Mouse (Mus musculus) ES-E14 (cell line): ENCODE results near the gene Gm10800. TPM values are rescaled to one million over a fixed set of nuclear protein-coding genes. Genes with fewer than 3 reads are reported as not detected.
"Not testable (repeated sequence)": the region's sequence is repeated elsewhere in the genome, so short reads cannot be mapped to it uniquely, and the experiment has no call there.

ENCODE experiments used
- DNase-seq: peaks from one replicate; pipeline ENCODE4 v3.0.0-alpha.2; 2013; ENCODE audit warnings: low read depth, low spot score
- H3K27ac ChIP-seq: 2 replicates; pipeline ENCODE4 v1.5.1; 2012; ENCODE audit warnings: low read depth, mild to moderate bottlenecking, low read length, moderate library complexity, mixed read lengths; ENCODE audit not compliant: poor library complexity, insufficient read depth, severe bottlenecking
- H3K36me3 ChIP-seq: 2 replicates; pipeline ENCODE4 v1.6.1; 2012; ENCODE audit warnings: mild to moderate bottlenecking, low read length, moderate library complexity, mixed read lengths; ENCODE audit not compliant: control insufficient read depth, poor library complexity, insufficient read depth, severe bottlenecking
- H3K4me1 ChIP-seq, 2 experiments: fragments of 150-350 bp in 1 of 2; sonication (generic) in 1 of 2; 2 replicates each; pipeline ENCODE4 v1.6.1; 2012; ENCODE audit warnings: low read length in 2 of 2, mild to moderate bottlenecking in 1 of 2, mixed read lengths in 1 of 2; ENCODE audit not compliant: control insufficient read depth in 2 of 2, insufficient read depth in 2 of 2, poor library complexity in 1 of 2
- H3K4me3 ChIP-seq, 2 experiments: fragments of 150-350 bp in 1 of 2; sonication (generic) in 1 of 2; 2 replicates each; pipeline ENCODE4 v1.5.1; 2012; ENCODE audit warnings: low read length in 2 of 2, low read depth in 1 of 2, mild to moderate bottlenecking in 1 of 2, mixed read lengths in 1 of 2; ENCODE audit not compliant: insufficient read depth in 1 of 2, poor library complexity in 1 of 2, severe bottlenecking in 1 of 2
- H3K9ac ChIP-seq: 2 replicates; pipeline ENCODE4 v1.6.1; 2012; ENCODE audit warnings: low read depth, mild to moderate bottlenecking, low read length, mixed read lengths; ENCODE audit not compliant: poor library complexity, insufficient read depth, severe bottlenecking
- H3K9me3 ChIP-seq: fragments of 150-350 bp; sonication (generic); 2 replicates; pipeline ENCODE4 v1.6.1; 2012; ENCODE audit warnings: low read depth, mild to moderate bottlenecking, low read length; ENCODE audit not compliant: control insufficient read depth, insufficient read depth
- CHD2 ChIP-seq: IDR thresholded peaks from 2 replicates; pipeline ENCODE4 v1.6.1; 2014; ENCODE audit warnings: mild to moderate bottlenecking, low read depth, low read length, inconsistent platforms
- HCFC1 ChIP-seq: IDR thresholded peaks from 2 replicates; pipeline ENCODE4 v1.6.1; 2012; ENCODE audit warnings: low read length, inconsistent platforms, borderline replicate concordance; ENCODE audit not compliant: insufficient read depth
- MAFK ChIP-seq: IDR thresholded peaks from 2 replicates; pipeline ENCODE4 v1.6.1; 2014; ENCODE audit warnings: mild to moderate bottlenecking, low read depth, low read length, inconsistent platforms; ENCODE audit not compliant: insufficient read depth
- ZC3H11A ChIP-seq: IDR thresholded peaks from 2 replicates; pipeline ENCODE4 v1.6.1; 2012; ENCODE audit warnings: low read depth, mild to moderate bottlenecking, inconsistent platforms, low read length, borderline replicate concordance
- ZNF384 ChIP-seq: IDR thresholded peaks from 2 replicates; pipeline ENCODE4 v1.6.1; 2012; ENCODE audit warnings: low read depth, low read length, inconsistent platforms
- in situ Hi-C, 2 experiments: fragments of 600-800 bp; cut with MboI; formaldehyde crosslinking; loops; one replicate each; pipeline ENCODE4 v1.15.1; 2025; ENCODE audit warnings: low sequenced_read_pairs in 2 of 2, inconsistent platforms in 1 of 2; ENCODE audit not compliant: unreplicated experiment in 2 of 2
- total RNA-seq: library from RNA; depleted of rRNA; stranded (reverse); fragments of 300-350 nt; gene quantifications from 2 replicates; pipeline ENCODE4 v1.2.3, GENCODE M21; 2012; rRNA removed

The Gm10800 gene
- total RNA-seq = 17.2 and 33.9 TPM in 2 replicates

DNA sequence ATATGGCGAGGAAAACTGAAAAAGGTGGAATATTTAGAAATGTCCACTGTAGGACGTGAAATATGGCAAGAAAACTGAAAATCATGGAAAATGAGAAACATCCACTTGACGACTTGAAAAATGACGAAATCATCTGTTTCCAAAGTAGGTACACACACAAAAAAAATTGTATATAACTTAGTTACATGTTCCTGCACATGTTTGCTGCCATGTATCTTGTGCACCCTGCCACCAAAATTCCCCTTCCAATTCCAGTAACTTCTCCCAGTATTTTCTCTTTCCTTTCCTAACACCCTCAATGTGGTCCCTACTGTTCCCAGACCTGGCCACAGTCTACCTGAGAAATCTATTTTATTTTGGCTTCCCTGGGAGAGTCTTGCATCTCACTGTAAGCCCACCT lies at the start of gene Gm10800:
Gm10800 (minus strand) TSS at position 101 of the 400 bp plus-strand sequence.
- in situ Hi-C loops, H3K9ac ChIP-seq, H3K4me3 ChIP-seq, H3K4me1 ChIP-seq, H3K27ac ChIP-seq, H3K36me3 ChIP-seq, H3K9me3 ChIP-seq, DNase-seq: not testable (repeated sequence)

GRCm38 (mm10) chr2:98697533-98697932 lies 30.4 kb upstream of the Gm10800 start:
- TF ChIP-seq CHD2 (no peak), ZNF384 (no peak), ZC3H11A (no peak), MAFK (no peak), HCFC1 (no peak)
- Histone ChIP-seq H3K36me3 (no peaks in the 10 kb centered on the region), H3K4me3 (no peak overlapping the region), H3K9me3 (no peaks in the 10 kb centered on the region), H3K4me1 (no peaks in the 10 kb centered on the region), H3K27ac (no peak overlapping the region), H3K9ac (no peak overlapping the region)
- in situ Hi-C loops = no loop called here
- DNase-seq = no peak

DNA sequence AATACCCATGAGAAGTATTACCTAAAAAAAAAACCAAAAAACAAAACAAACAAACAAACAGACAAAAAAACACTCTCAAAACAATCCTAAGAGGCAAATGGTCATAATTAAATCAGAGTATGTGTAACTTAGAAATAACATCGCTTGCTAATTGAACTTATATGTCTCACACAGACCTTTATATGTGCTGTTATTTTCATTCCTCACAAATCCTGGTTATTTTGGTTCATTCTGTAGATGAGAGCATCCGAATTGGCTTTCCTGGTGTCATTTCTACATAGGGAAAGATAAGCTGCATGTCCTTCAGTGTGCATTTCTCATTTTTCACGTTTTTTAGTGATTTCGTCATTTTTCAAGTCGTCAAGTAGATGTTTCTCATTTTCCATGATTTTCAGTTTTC lies 5.2 kb downstream of the Gm10800 start, which contains the start of gene Gm10801:
Gm10801 (plus strand) TSS at position 301 of the 400 bp plus-strand sequence.
- H3K4me1 ChIP-seq, H3K9ac ChIP-seq, H3K4me3 ChIP-seq, DNase-seq, in situ Hi-C loops, H3K36me3 ChIP-seq, H3K9me3 ChIP-seq, H3K27ac ChIP-seq: not testable (repeated sequence)

Other genes starting within 250 kb of the Gm10800 start
- 10.6 and 15.9 TPM in 2 replicates for gene Gm10801, start 5.1 kb downstream of the Gm10800 start, total RNA-seq